ENCODE assay signal across 8 mouse cellular contexts in the genomic region with DNA sequence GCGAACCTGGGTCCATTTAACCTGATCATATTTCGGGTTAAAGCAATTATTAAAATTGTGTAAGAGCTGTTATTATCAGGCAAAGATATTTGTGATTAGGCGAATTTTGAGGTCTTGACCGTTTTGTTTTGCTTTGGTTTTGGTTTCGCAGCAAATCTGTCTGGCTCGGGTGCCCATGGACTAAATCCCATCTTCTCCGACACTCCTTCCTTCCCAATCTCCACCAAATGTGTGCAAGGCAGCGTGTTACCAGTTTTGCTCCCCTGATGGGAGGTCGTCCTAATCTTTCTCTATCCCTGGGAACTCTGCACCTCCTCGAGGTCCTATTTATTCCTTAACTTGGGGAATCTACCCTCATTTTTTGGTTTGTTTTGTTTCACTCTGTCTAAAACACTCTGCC. TPM values are rescaled to one million over a fixed set of nuclear protein-coding genes. Genes with fewer than 3 reads are reported as not detected.
DNase-seq lines count a peak whose midpoint lies in the region; ATAC-seq and TF ChIP-seq lines count a peak whose summit lies in the region.

No protein-coding gene starts in this region.

- no peaks in the 10 kb centered on the region for H3K27me3 ChIP-seq in kidney, adult 2 months (replicated peaks; ENCODE audit: control insufficient read depth, insufficient read depth, low read length)
- H3K27me3 ChIP-seq in hindbrain, embryonic 11.5 days (ENCODE audit: control insufficient read depth, insufficient read depth, low read length) = no peaks in the 10 kb centered on the region
- H3K27me3 ChIP-seq in midbrain, embryonic 11.5 days (ENCODE audit: control insufficient read depth, insufficient read depth, low read length) = no peaks in the 10 kb centered on the region

- DNase-seq in kidney, adult 2 months = no peak
- no peak for DNase-seq in kidney, adult 18-20 months
- DNase-seq in hindbrain, embryonic 11.5 days (ENCODE audit: low spot score) = no peak
- no peak for DNase-seq in midbrain, embryonic 11.5 days (ENCODE audit: low spot score, missing footprints)
- DNase-seq in retina, postnatal 1 day = no peak
- DNase-seq in urinary bladder, postnatal 10 days (ENCODE audit: low spot score) = no peak
- no peak for DNase-seq in embryo, embryonic 9.5 days (ENCODE audit: extremely low spot score)

- WGBS in kidney, adult 2 months = 5% methylated on average over 10 of the region's 10 CpGs
- WGBS in bone marrow, adult 2 months = 17% methylated on average over 10 of the region's 10 CpGs
- 2% methylated on average over 10 of the region's 10 CpGs for WGBS in hindbrain, embryonic 11.5 days
- WGBS in midbrain, embryonic 11.5 days = 2% methylated on average over 10 of the region's 10 CpGs

- H3K27ac ChIP-seq in kidney, adult 2 months (ENCODE audit: insufficient read depth, low read depth, low read length) = peak overlapping the region; percentile 59
- H3K27ac ChIP-seq in bone marrow, adult 2 months (ENCODE audit: control insufficient read depth, insufficient read depth, low read depth, low read length, poor library complexity) = peak overlapping the region; percentile 93
- peak overlapping the region; percentile 93 for H3K27ac ChIP-seq in hindbrain, embryonic 11.5 days (ENCODE audit: low read depth, low read length)
- peak overlapping the region; percentile 90 for H3K27ac ChIP-seq in midbrain, embryonic 11.5 days (ENCODE audit: low read depth, low read length)

- peak overlapping the region; percentile 64 for H3K9ac ChIP-seq in hindbrain, embryonic 11.5 days (ENCODE audit: low read depth, low read length)
- peak overlapping the region; percentile 70 for H3K9ac ChIP-seq in midbrain, embryonic 11.5 days (ENCODE audit: low read length)

- TF ChIP-seq POLR2A in kidney, adult 2 months (IDR thresholded peaks at IDR 0.05; ENCODE audit: low read depth, low read length) = no peak
- no peak for TF ChIP-seq POLR2A in bone marrow, adult 2 months (IDR thresholded peaks at IDR 0.05; ENCODE audit: borderline replicate concordance, control insufficient read depth, low read depth, low read length)

- 0 out of 2 replicates have a peak, but pooled peaks have one; percentile 0 for ATAC-seq in hindbrain, embryonic 11.5 days (ENCODE audit: low FRiP score)
- ATAC-seq in midbrain, embryonic 11.5 days (ENCODE audit: low FRiP score) = no peak

- peaks cover 3% of the 10 kb centered on the region; the same call in 1 of the 2 replicates for H3K4me1 ChIP-seq in kidney, adult 2 months (ENCODE audit: control insufficient read depth, insufficient read depth, low read length)
- no peaks in the 10 kb centered on the region for H3K4me1 ChIP-seq in bone marrow, adult 2 months (ENCODE audit: control insufficient read depth, insufficient read depth, low read length)
- H3K4me1 ChIP-seq in hindbrain, embryonic 11.5 days (replicated peaks; ENCODE audit: control insufficient read depth, insufficient read depth, low read length) = no peaks in the 10 kb centered on the region
- H3K4me1 ChIP-seq in midbrain, embryonic 11.5 days (ENCODE audit: control insufficient read depth, insufficient read depth, low read length) = peaks cover 6% of the 10 kb centered on the region

- peak overlapping the region; percentile 57 for H3K4me3 ChIP-seq in kidney, adult 2 months (ENCODE audit: insufficient read depth, low read depth, low read length)
- peak overlapping the region; percentile 84 for H3K4me3 ChIP-seq in bone marrow, adult 2 months (replicated peaks; ENCODE audit: control insufficient read depth, low read depth, low read length)
- H3K4me3 ChIP-seq in hindbrain, embryonic 11.5 days (ENCODE audit: low read depth, low read length) = peak overlapping the region; percentile 51
- H3K4me3 ChIP-seq in midbrain, embryonic 11.5 days (ENCODE audit: low read depth, low read length) = peak overlapping the region; percentile 48

- no peak for TF ChIP-seq CTCF in kidney, adult 2 months (conservative IDR thresholded peaks at IDR 0.05; ENCODE audit: insufficient read depth, insufficient read length, low read depth, low read length)
- TF ChIP-seq CTCF in bone marrow, adult 2 months (IDR thresholded peaks at IDR 0.05; ENCODE audit: control insufficient read depth, insufficient read depth, low read length) = no peak

- H3K9me3 ChIP-seq in hindbrain, embryonic 11.5 days (ENCODE audit: control insufficient read depth, low read length) = no peaks in the 10 kb centered on the region
- no peaks in the 10 kb centered on the region for H3K9me3 ChIP-seq in midbrain, embryonic 11.5 days (ENCODE audit: control insufficient read depth, low read length)

- no peaks in the 10 kb centered on the region for H3K36me3 ChIP-seq in kidney, adult 2 months (ENCODE audit: control insufficient read depth, insufficient read depth, low read length)
- no peaks in the 10 kb centered on the region for H3K36me3 ChIP-seq in hindbrain, embryonic 11.5 days (ENCODE audit: control insufficient read depth, insufficient read depth, low read length)
- no peaks in the 10 kb centered on the region for H3K36me3 ChIP-seq in midbrain, embryonic 11.5 days (ENCODE audit: control insufficient read depth, insufficient read depth, low read length)

- H3K4me2 ChIP-seq in hindbrain, embryonic 11.5 days (replicated peaks; ENCODE audit: low read depth, low read length) = peak overlapping the region; percentile 38
- H3K4me2 ChIP-seq in midbrain, embryonic 11.5 days = peak overlapping the region; percentile 74

RNA-seq across cellular contexts. Expression of gene Btn1a1, which starts 20.5 kb away (rescaled TPM):
- polyA plus RNA-seq in kidney, adult 2 months (2012; rRNA removed) = not detected in 2 replicates
- polyA plus RNA-seq in bone marrow, adult 2 months (2011; ENCODE audit: insufficient read depth, insufficient read length, low replicate concordance, missing spikeins) = 0.87 and 3.1 TPM in 2 replicates
- polyA plus RNA-seq in hindbrain, embryonic 11.5 days (2014; fragmentation: Nextera tagmentation; extraction: Ambion mirVana) = not detected in 2 replicates
- not detected in 2 replicates for polyA plus RNA-seq in midbrain, embryonic 11.5 days (2014; fragmentation: Nextera tagmentation; extraction: Ambion mirVana)

RNA-seq across cellular contexts. Expression of gene Abt1, which starts 21.5 kb away (rescaled TPM):
- 3.3 and 3.9 TPM in 2 replicates for polyA plus RNA-seq in kidney, adult 2 months (2012; rRNA removed)
- 8.5 and 10.4 TPM in 2 replicates for polyA plus RNA-seq in bone marrow, adult 2 months (2011; ENCODE audit: insufficient read depth, insufficient read length, low replicate concordance, missing spikeins)
- polyA plus RNA-seq in hindbrain, embryonic 11.5 days (2014; fragmentation: Nextera tagmentation; extraction: Ambion mirVana) = 12.1 and 13.4 TPM in 2 replicates
- polyA plus RNA-seq in midbrain, embryonic 11.5 days (2014; fragmentation: Nextera tagmentation; extraction: Ambion mirVana) = 14.0 and 14.9 TPM in 2 replicates

RNA-seq across cellular contexts. Expression of gene Btn2a2, which starts 43.5 kb away (rescaled TPM):
- polyA plus RNA-seq in kidney, adult 2 months (2012; rRNA removed) = not detected in 2 replicates
- 0.47 TPM in 1 of 2 replicates, not detected in the other for polyA plus RNA-seq in bone marrow, adult 2 months (2011; ENCODE audit: insufficient read depth, insufficient read length, low replicate concordance, missing spikeins)
- polyA plus RNA-seq in hindbrain, embryonic 11.5 days (2014; fragmentation: Nextera tagmentation; extraction: Ambion mirVana) = 0.15 and 0.18 TPM in 2 replicates
- 0.28 and 0.34 TPM in 2 replicates for polyA plus RNA-seq in midbrain, embryonic 11.5 days (2014; fragmentation: Nextera tagmentation; extraction: Ambion mirVana)
